Mouse (Mus musculus) 3T3-L1 (cell line): ENCODE measurements around the gene Tomm40.
A peak's percentile ranks its signal among the peaks of the same experiment; 100 is the strongest.
"Not testable (repeated sequence)": the region's sequence is repeated elsewhere in the genome, so short reads cannot be mapped to it uniquely, and the experiment has no call there.

Experiments used
- DNase-seq: peaks from one replicate; pipeline ENCODE4 v3.0.0-alpha.2; 2015; ENCODE audit warnings: low read depth, low spot score

The Tomm40 gene

GRCm38 (mm10) chr7:19688101-19688500 is 27.1 kb downstream of the Tomm40 start:
- DNase-seq: no peak

GRCm38 (mm10) chr7:19686927-19687583 is 28.2 kb downstream of the Tomm40 start:
- DNase-seq: not testable (repeated sequence)

- DNase-seq: no peak
Measured at GRCm38 (mm10) chr7:19686521-19686920, 28.7 kb downstream of the Tomm40 start.

DNA sequence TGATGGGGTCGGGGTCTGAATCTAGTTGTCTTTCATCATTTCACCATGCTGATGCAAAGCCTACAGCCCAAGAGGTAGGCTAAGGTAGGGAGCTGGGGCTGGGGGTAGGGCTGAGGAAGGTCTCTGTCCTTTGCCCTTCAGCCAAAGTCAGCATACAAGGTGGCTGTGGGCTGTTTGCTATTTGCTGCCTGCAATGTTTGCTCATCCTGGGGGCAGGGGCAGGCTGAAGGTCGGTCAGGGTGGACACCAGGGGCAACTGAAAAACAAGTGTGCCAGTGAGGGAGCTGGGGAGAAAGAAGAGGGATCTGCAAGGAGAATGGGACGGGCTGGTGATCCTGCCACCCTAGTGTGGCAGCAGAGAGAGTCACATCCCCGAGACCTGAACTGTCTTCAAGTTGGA is 29.9 kb downstream of the Tomm40 start:
- no peak for DNase-seq

- no peak for DNase-seq
Measured at GRCm38 (mm10) chr7:19683771-19684201, 31.5 kb downstream of the Tomm40 start.

- no peak for DNase-seq
Measured at GRCm38 (mm10) chr7:19682979-19683378, 32.3 kb downstream of the Tomm40 start.

DNA sequence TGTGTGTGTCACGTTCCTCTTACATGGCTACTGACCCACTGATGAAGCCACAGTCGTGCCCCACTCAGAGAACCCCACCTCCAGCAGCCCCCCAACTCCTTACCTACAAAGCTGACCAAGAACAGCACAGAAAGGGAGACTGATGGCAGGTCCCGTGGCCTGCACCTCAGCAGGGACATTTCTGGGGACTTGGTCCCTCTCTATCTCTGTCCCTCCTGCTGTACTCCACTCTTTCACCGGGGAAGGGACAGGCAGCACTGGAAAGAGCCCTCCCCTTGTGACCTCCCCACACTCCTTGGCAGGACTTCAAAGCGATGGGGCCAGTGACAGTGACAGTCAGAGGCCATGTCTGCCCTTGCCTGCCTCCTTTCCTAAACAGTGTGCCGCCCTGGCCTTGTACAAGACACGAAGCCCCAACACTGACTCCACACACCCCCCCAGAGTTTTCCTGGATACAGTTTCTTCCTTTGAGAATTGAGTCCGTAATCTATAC is 34.0 kb downstream of the Tomm40 start, which contains the start of the genes Gm44805 and Apoc4:
Gene Gm44805 (minus strand): TSS at position 222 of the 493 bp plus-strand sequence.
Gene Apoc4 (minus strand): TSS at position 278 of the 493 bp plus-strand sequence.
- DNase-seq: no peak

GRCm38 (mm10) chr7:19680702-19681101 is 34.5 kb downstream of the Tomm40 start:
- no peak for DNase-seq

GRCm38 (mm10) chr7:19678901-19679300 is 36.3 kb downstream of the Tomm40 start:
- no peak for DNase-seq

DNA sequence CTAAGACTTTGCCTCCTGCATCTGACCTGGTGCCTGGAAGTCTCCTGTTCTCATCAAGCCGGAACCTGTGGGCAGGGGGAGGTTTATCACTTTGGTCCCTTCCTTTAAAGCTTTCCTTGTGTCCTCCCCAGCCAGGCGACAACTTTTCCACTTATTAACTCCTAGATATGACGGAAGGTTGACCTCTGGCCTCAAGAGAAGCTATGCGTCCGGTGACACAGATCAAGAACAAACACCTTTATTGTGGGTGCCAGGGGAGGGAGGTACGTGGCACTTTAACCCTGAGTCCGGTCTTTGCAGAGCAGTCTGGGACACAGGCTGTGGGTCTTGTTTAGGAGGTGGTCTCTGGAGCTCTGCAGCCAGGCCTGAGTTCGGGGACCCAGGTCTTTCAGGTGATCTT is 37.4 kb downstream of the Tomm40 start, which contains the start of gene Apoc2:
Gene Apoc2 (minus strand): TSS at position 70 of the 400 bp plus-strand sequence.
- no peak for DNase-seq

DNA sequence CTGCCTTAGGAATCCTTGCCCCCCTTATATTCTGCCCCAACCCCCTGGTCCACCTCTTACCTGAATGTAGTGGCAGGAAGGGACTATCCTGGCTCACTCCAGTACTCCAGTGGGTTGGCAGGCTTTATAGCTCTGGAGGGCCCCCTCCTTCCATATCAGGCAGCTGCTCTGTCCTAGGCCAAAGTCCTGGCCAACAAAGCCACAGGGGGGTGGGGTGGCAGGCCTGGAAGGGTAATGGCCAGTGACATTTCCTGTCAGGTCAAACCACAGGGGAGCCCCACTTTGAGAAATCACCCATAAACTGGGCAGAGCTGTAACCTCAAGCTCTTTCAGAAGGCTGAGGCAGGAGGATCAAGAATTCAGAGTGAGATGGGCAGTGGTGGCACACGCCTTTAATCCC is 38.6 kb downstream of the Tomm40 start:
- DNase-seq: no peak

GRCm38 (mm10) chr7:19675824-19676223 is 39.4 kb downstream of the Tomm40 start:
- DNase-seq: no peak

DNA sequence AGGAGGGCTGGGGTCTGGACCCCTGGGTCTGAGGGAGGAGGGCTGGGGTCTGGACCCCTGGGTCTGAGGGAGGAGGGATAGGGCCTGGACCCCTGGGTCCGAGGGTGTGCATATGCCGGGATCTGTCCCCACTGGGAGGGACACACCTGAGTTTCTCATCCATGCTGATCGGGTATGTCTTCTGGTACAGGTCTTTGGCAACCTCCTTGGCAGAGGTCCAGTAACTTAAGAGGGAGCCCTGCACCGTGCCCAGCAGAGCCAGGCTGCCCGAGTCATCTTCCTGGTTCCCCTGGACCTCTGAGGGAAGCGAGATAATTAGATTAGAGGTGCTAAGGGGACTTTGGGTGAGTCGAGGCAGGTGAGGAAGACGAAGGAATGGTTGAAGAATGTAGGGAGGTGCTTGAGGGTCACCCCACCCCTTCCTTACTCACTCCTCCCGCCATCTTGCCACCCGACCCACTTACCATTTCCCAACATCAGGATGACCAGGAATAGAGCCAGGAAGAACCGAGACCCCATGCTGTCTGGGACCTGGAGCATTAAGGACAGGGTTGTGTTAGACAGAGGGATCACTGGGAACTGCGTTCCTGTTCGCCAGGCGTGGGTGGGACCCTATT is 42.0 kb downstream of the Tomm40 start:
- DNase-seq: no peak

DNA sequence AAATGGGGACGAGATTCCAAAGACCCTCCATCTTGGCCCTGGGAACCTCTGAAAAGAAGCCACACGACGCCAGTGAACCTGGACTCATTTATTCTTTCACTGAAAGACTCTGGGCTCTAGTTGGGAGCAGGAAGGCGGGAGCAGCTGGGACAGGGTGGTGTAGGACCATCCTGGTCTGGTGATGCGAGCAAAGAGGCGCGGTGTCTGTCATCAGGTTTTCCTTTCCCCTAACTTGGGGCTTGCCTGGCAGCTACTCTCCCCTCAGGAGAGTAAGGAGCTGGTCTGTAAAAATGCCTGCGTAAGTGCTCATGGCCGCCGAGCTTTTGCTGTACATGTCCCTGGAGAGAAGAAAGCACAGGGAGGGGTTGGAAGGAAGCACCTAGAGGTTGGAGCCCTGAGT is 43.7 kb downstream of the Tomm40 start:
- DNase-seq: no peak

DNA sequence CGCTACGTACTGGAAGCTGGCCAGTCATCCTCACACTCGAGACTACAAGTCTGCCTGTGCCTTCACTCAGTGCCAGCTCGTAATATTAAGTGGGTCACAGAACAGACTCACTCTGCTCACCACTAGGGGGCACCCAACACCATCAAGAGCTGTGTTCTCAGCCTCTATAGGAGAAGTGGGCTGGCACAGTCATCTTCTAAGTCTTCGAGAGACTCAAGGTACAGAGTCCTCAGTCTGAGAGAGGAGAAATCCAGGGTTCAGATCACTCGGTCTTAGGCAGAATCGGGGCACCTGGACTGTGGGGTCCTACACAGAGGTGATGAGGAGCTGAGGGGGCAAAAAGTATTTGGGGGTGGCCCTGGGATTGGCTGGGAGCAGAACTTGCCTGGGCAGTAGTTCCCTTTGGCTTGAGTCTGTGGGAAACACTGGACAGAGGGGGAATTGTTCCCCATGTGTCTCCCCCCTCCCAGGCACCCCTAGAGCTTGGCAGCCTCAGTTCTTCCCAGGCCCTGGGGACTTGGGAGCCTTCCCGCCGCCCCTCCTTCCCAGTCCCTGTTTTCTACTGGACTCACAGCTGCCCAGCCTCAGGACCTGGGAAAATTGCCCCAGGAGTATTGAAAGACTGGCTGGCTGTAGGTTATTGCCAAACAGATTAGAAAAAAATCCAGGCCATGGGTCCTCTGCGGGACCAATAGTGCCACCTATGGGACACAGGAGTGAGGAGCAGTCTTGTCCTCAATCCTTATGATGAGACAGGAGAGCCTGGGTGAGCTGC is 46.1 kb downstream of the Tomm40 start:
- DNase-seq: peak; percentile 95

- DNase-seq: no peak
Measured at GRCm38 (mm10) chr7:19667434-19667833, 47.8 kb downstream of the Tomm40 start.

GRCm38 (mm10) chr7:19666750-19667149 is 48.5 kb downstream of the Tomm40 start:
- peak; percentile 16 for DNase-seq

- peak; percentile 95 for DNase-seq
Measured at GRCm38 (mm10) chr7:19664955-19665841, 50.0 kb downstream of the Tomm40 start, which contains the start of gene Clptm1. TSS of gene Clptm1 (minus strand) at chr7:19665033.

DNA sequence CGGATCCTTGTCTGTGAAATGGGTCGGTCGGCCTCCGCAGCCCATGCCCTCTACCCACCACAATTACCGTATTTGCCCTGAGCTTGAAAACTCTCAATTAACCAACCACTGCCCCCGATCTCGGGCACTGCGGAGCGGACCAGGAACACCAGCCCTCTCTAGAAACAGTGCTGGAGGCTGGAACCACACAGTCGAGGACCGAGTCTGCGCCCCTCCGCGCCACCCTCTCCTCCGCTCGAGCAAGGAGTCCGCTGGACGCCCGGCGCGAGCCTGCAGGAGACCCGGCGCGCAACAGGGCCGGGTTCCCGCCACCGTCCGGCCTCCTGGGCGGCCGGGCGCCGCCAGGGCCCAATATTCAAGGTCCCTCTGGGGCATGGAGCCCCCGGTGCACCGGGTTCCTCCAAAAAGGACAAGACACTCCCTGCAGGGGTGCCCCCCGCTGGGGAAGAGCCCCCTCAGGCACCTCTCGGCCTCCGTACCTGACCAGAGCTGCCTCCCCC is 50.7 kb downstream of the Tomm40 start:
- DNase-seq: no peak

GRCm38 (mm10) chr7:19663940-19664339 is 51.3 kb downstream of the Tomm40 start:
- no peak for DNase-seq

GRCm38 (mm10) chr7:19652614-19653013 is 62.6 kb downstream of the Tomm40 start:
- DNase-seq: no peak
